Mouse (Mus musculus) right cerebral cortex, postnatal 10 days (tissue): Measurements from ENCODE around the gene A3galt2.

Experiments used
- DNase-seq, 2 experiments: peaks; one replicate each; pipeline ENCODE4 v3.0.0; 2021; ENCODE audit warnings: low spot score in 2 of 2

A3galt2 gene

GRCm38 (mm10) chr4:128752031-128752757 lies 3.0 kb upstream of the A3galt2 start:
- no peak for DNase-seq

- no peak for DNase-seq
Observed at GRCm38 (mm10) chr4:128753571-128753970, 1.6 kb upstream of the A3galt2 start.

- no peak for DNase-seq
Observed at GRCm38 (mm10) chr4:128755900-128756299, 736 bp downstream of the A3galt2 start.

- DNase-seq, result no peak
Observed at GRCm38 (mm10) chr4:128759214-128759613, 4.0 kb downstream of the A3galt2 start.

- no peak for DNase-seq
Observed at GRCm38 (mm10) chr4:128760029-128760428, 4.9 kb downstream of the A3galt2 start.

- no peak for DNase-seq
Observed at GRCm38 (mm10) chr4:128766929-128767328, 11.8 kb downstream of the A3galt2 start.

- no peak for DNase-seq
Observed at GRCm38 (mm10) chr4:128768120-128768519, 13.0 kb downstream of the A3galt2 start.

GRCm38 (mm10) chr4:128769569-128770355 lies 14.6 kb downstream of the A3galt2 start:
- no peak for DNase-seq

GRCm38 (mm10) chr4:128770698-128771097 lies 15.5 kb downstream of the A3galt2 start:
- DNase-seq, result no peak

- no peak for DNase-seq
Observed at GRCm38 (mm10) chr4:128773820-128774219, 18.7 kb downstream of the A3galt2 start.

GRCm38 (mm10) chr4:128774467-128774866 lies 19.3 kb downstream of the A3galt2 start:
- DNase-seq, result peak in 1 of 2 experiments; percentile 64

- DNase-seq, result peak; percentile 71 to 81
Observed at GRCm38 (mm10) chr4:128776568-128777289, 21.6 kb downstream of the A3galt2 start.

GRCm38 (mm10) chr4:128777593-128777992 lies 22.4 kb downstream of the A3galt2 start:
- DNase-seq, result peak; percentile 41 to 66

- DNase-seq, result no peak
Observed at GRCm38 (mm10) chr4:128782037-128782436, 26.9 kb downstream of the A3galt2 start.

- DNase-seq, result no peak
Observed at GRCm38 (mm10) chr4:128782645-128783044, 27.5 kb downstream of the A3galt2 start.

- no peak for DNase-seq
Observed at GRCm38 (mm10) chr4:128784950-128785631, 29.9 kb downstream of the A3galt2 start.

GRCm38 (mm10) chr4:128785921-128786654 lies 30.9 kb downstream of the A3galt2 start:
- DNase-seq, result no peak

GRCm38 (mm10) chr4:128787023-128787939 lies 32.1 kb downstream of the A3galt2 start:
- DNase-seq, result no peak

- no peak for DNase-seq
Observed at GRCm38 (mm10) chr4:128788108-128788507, 32.9 kb downstream of the A3galt2 start.

GRCm38 (mm10) chr4:128789646-128790045 lies 34.5 kb downstream of the A3galt2 start:
- no peak for DNase-seq
